Mouse (Mus musculus): Measurements from ENCODE around the gene Sdr9c7. TPM values are rescaled to one million over a fixed set of nuclear protein-coding genes. Genes with fewer than 3 reads are reported as not detected.

Sdr9c7 gene
- not detected in 2 replicates for polyA plus RNA-seq (2015; fragmentation: Nextera tagmentation; extraction: Ambion mirVana)

DNA sequence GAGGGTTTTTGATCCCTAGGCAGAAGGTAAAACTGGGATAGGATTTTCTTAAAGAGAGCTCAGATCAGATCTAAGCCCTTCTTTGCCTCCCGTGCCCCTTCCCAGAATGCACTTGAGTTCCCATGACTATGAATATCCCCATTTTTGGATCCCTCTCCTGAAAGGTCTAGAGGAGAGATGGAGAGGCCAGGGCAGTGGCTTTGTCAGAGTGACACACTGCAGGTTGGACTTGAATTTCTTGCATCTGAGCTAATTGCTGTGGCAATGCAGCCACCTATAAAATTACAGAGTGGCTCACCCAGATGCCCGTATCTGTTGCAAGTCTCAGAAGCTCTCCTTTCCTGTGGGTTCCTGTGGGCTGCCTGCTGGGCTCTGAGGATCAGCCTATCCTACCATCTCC lies at the start of gene Sdr9c7:
Sdr9c7 (plus strand) TSS at position 301 of the 400 bp plus-strand sequence.
- WGBS: 73% methylated on average over 2 of the region's 2 CpGs
- no peak for ATAC-seq (ENCODE audit: low FRiP score, low read depth)
- Histone ChIP-seq H3K9me3 (no peaks in the 10 kb centered on the region), H3K27ac (no peak within 1 kb of the TSS), H3K4me2 (replicated peaks) (no peak within 1 kb of the TSS), H3K4me1 (no peaks in the 10 kb centered on the region), H3K9ac (no peak within 1 kb of the TSS), H3K4me3 (no peak within 1 kb of the TSS), H3K27me3 (no peaks in the 10 kb centered on the region), H3K36me3 (no peaks in the 10 kb centered on the region)

DNA sequence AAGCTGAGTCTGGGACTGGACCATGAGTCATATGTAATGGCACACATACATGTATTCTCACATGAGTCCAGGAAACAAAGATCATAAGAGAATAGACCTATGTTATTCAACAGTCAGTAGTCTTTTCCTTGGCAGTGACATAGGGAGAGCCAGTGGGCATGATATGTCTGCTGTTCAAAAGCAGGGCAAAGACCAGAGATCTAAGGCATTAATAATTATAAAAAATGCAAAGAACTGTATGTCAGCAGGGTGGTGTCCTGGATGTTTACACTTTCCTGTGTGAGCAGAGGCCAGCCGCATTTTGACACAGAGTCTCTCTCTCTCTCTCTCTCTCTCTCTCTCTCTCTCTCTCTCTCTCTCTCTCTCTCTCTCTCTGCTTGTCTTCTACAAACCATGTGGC lies 48.7 kb upstream of the Sdr9c7 start, which contains the start of gene Rdh19:
Rdh19 (plus strand) TSS at position 301 of the 400 bp plus-strand sequence.
- H3K4me2 ChIP-seq (replicated peaks): no peak within 1 kb of the TSS
- no peak within 1 kb of the TSS for H3K4me3 ChIP-seq
- no peaks in the 10 kb centered on the region for H3K4me1 ChIP-seq
- no peak within 1 kb of the TSS for H3K9ac ChIP-seq
- ATAC-seq (ENCODE audit: low FRiP score, low read depth): no peak
- H3K27me3 ChIP-seq: no peaks in the 10 kb centered on the region
- no peaks in the 10 kb centered on the region for H3K36me3 ChIP-seq
- no peak within 1 kb of the TSS for H3K27ac ChIP-seq
- no peaks in the 10 kb centered on the region for H3K9me3 ChIP-seq
- 80% methylated on average over 1 of the region's 1 CpGs for WGBS

DNA sequence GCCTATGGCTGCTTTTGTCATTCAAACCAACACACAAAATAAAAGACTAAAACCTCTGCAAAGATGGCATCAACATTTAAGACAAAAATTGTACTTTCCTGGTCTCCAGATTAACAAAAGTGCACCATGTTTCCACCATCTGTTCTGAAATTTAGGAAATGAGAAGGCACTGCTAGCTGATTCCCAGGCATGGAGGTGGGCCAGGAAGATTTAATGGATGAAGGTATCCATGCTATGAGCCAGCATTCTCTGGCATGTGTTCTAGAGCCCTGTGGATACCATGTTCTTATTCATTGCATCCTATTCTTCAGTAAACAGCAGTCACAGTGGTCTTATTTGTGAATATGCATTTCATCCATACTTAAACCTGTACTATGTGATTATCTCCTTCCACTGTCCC lies 41.9 kb upstream of the Sdr9c7 start:
- no peak overlapping the region for H3K9ac ChIP-seq
- H3K27ac ChIP-seq: no peak overlapping the region
- H3K9me3 ChIP-seq: peaks cover 4% of the 10 kb centered on the region; the same call in 1 of the 2 replicates
- H3K27me3 ChIP-seq: no peaks in the 10 kb centered on the region
- H3K4me3 ChIP-seq: no peak overlapping the region
- no peak for ATAC-seq (ENCODE audit: low FRiP score, low read depth)
- no peak overlapping the region for H3K4me2 ChIP-seq (replicated peaks)
- H3K4me1 ChIP-seq: no peaks in the 10 kb centered on the region
- H3K36me3 ChIP-seq: no peaks in the 10 kb centered on the region

DNA sequence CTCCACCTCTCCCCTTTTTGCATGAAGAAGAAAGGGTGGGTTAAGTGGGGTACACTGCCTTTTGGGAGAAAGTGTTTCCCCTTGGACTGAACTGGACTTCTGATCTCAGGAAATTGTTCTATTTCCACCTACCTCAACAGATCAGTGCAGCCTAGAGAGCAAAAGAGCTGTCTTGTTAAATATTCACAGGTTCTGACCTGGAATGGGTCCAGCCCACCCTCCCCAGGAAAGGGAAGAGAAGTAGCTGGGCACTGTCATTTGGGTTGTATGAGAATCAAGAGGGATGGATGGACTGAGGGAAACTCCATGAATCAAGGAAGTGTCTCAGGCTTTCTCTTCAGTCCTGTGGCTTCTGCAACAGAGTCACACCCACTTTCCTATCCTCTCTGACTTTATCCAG lies 33.4 kb upstream of the Sdr9c7 start:
- no peaks in the 10 kb centered on the region for H3K36me3 ChIP-seq
- H3K4me2 ChIP-seq (replicated peaks): no peak overlapping the region
- no peaks in the 10 kb centered on the region for H3K27me3 ChIP-seq
- H3K9me3 ChIP-seq: no peaks in the 10 kb centered on the region
- H3K27ac ChIP-seq: no peak overlapping the region
- H3K9ac ChIP-seq: no peak overlapping the region
- no peak overlapping the region for H3K4me3 ChIP-seq
- no peaks in the 10 kb centered on the region for H3K4me1 ChIP-seq
- no peak for ATAC-seq (ENCODE audit: low FRiP score, low read depth)

DNA sequence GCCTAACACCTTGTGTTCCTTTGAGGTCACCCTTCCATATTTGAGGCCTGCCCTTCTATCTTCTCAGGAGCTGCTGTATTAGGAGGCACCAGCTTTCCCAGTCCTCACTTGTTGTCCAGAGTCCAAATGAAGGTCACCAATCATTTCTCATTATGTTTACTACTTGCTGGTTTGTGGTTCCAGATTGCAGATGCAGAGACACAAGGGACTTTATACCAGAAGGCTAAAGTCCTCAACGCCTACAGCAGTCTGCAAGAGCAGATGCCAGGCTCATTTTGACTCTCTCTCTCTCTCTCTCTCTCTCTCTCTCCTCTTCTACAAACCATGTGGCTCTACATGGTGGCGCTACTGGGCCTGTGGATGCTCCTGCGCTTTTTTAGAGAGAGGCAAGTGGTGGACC lies 32.1 kb upstream of the Sdr9c7 start, which contains the start of gene Rdh16f2:
Rdh16f2 (plus strand) TSS at position 243 of the 400 bp plus-strand sequence.
- H3K9me3 ChIP-seq: peaks cover 8% of the 10 kb centered on the region; the same call in 1 of the 2 replicates
- no peak within 1 kb of the TSS for H3K4me3 ChIP-seq
- H3K9ac ChIP-seq: no peak within 1 kb of the TSS
- no peaks in the 10 kb centered on the region for H3K4me1 ChIP-seq
- no peak within 1 kb of the TSS for H3K4me2 ChIP-seq (replicated peaks)
- H3K27me3 ChIP-seq: no peaks in the 10 kb centered on the region
- H3K27ac ChIP-seq: no peak within 1 kb of the TSS
- H3K36me3 ChIP-seq: no peaks in the 10 kb centered on the region
- 82% methylated on average over 3 of the region's 3 CpGs for WGBS
- no peak for ATAC-seq (ENCODE audit: low FRiP score, low read depth)

DNA sequence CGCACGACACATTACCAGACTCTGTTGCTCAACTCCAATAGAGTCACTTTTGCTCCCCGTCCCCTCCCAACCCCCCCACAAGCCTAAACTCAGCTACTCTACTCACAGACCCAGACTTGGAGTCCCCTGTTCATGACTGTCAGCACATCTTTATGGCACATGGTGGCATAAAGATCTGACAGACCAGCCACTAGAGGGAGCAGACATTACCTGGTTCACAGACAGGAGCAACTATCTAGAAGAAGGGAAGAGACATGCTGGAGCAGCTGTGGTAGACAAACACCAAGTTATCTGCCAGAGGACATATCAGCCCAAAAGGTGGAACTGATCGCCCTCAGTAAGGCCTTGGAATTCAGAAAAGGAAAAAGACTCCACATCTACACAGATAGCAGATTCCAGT lies 25.8 kb upstream of the Sdr9c7 start:
- WGBS: 68% methylated on average over 4 of the region's 4 CpGs
- no peak overlapping the region for H3K4me2 ChIP-seq (replicated peaks)
- H3K9ac ChIP-seq: no peak overlapping the region
- no peak overlapping the region for H3K27ac ChIP-seq
- ATAC-seq (ENCODE audit: low FRiP score, low read depth): no peak
- H3K27me3 ChIP-seq: no peaks in the 10 kb centered on the region
- peaks cover 10% of the 10 kb centered on the region; the same call in 1 of the 2 replicates for H3K9me3 ChIP-seq
- H3K36me3 ChIP-seq: no peaks in the 10 kb centered on the region
- no peaks in the 10 kb centered on the region for H3K4me1 ChIP-seq
- H3K4me3 ChIP-seq: no peak overlapping the region

DNA sequence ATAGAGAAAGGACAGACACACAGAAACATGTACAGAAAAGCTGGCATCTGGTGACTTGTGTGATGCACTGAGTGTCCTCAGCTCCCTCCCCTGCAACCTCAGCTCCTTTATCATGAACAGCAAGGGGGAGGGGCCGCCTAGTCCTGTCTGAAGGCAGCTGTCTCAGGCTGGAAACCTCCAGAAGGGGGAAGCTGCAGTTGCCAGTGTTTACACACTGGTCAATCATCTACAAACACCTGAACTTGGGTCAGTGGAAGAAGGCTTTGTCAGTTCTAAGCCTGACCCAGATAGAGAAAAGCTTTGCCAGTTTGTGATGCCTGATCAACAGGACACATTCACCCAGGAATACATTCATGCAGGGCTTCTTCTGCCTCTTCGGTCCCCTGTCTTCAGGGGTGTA lies 20.6 kb upstream of the Sdr9c7 start:
- no peak for ATAC-seq (ENCODE audit: low FRiP score, low read depth)
- Histone ChIP-seq H3K9me3 (no peaks in the 10 kb centered on the region), H3K4me2 (replicated peaks) (no peak overlapping the region), H3K27me3 (no peaks in the 10 kb centered on the region), H3K36me3 (no peaks in the 10 kb centered on the region), H3K27ac (no peak overlapping the region), H3K9ac (no peak overlapping the region), H3K4me1 (no peaks in the 10 kb centered on the region), H3K4me3 (no peak overlapping the region)
- 54% methylated on average over 2 of the region's 2 CpGs for WGBS

DNA sequence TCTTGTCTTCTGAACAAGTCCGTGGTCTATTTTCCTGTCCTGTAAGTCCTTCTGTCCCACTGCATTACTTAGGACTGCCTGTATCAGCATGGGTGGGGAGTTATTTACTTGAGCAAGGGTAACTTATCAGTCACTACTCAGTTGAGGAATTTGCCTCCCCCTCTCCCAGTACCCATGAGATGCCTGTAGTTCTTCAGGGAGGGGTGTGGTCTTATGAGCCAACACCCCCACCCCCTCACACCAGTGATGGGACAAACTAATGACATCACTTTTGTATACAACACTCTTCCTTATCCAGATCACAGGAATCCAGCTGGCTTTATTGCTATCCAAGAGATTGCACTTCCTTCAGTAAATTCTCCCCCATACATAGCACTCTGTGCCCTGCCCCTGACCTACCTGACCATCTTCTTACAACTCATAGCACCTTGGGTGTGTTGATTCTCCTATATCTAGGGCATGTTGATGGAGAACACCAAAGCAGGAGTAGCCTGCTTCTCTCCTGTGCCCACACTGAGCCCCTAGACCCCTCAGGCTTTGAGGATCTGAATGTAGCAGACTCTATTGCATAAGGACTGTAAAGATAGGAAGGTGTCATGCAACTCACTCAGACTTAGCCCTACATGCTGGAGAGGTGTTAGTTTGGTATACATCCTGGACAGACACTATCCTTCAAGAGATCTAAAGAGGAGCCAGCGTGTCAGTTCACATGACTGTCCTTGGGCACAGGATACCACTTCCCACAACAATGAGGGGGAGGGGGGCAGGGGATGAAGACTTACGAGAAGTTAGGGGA lies 19.9 kb upstream of the Sdr9c7 start:
- Histone ChIP-seq H3K27ac (no peak overlapping the region), H3K4me1 (no peaks in the 10 kb centered on the region), H3K9me3 (no peaks in the 10 kb centered on the region), H3K27me3 (no peaks in the 10 kb centered on the region), H3K9ac (no peak overlapping the region), H3K36me3 (no peaks in the 10 kb centered on the region), H3K4me3 (no peak overlapping the region), H3K4me2 (replicated peaks) (no peak overlapping the region)
- ATAC-seq (ENCODE audit: low FRiP score, low read depth): no peak
- WGBS: 69% methylated on average over 3 of the region's 3 CpGs

DNA sequence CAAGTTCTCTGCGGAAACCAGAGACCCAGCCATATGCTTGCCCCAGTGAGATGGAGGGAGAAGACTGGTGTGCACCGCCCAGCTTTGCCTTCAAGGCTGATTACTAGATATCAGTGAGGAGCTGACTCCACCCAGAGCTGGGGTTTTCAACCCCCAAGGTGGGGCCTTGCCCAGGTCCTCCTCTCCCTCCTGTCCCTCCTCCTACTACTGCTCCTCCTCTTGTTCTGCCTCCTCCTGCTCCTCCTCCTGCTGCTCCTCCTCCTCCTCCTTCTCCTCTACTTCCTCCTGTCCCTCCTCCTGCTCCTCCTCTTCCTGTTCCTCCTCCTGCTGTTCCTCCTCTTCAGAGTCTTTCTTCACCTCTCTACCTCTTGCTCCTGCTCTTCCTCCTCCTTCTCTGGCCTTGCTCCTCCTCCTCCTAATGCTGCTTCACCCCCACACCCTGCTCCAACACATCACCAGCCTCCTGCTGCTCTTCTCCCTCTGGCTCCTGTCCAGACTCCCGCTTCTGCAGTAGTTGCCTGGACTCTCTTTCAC lies 19.1 kb upstream of the Sdr9c7 start:
- Histone ChIP-seq H3K4me2 (replicated peaks) (no peak overlapping the region), H3K9me3 (no peaks in the 10 kb centered on the region), H3K4me3 (no peak overlapping the region), H3K36me3 (no peaks in the 10 kb centered on the region), H3K4me1 (no peaks in the 10 kb centered on the region), H3K27me3 (no peaks in the 10 kb centered on the region), H3K27ac (no peak overlapping the region), H3K9ac (no peak overlapping the region)
- 66% methylated on average over 3 of the region's 3 CpGs for WGBS
- ATAC-seq (ENCODE audit: low FRiP score, low read depth): no peak

DNA sequence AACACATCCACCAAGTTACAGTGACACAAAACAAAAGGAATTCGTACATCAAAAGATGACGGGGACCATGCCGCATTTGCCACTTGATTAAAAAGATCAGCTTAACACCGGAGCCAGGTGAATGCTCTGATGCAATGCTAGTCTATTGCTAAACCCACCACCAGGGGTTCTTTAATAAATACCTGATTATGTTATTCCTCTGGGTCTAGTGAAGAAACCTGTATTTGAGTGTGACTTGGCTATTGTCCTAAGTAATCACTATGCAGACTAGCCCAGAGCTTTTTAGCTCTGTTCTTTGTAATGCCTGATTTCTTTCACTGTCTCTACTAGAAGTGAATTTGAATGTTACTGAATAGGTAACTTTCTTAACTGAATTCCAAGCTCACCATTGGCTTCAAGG lies 17.3 kb upstream of the Sdr9c7 start:
- WGBS: 79% methylated on average over 4 of the region's 4 CpGs
- no peaks in the 10 kb centered on the region for H3K4me1 ChIP-seq
- H3K4me2 ChIP-seq (replicated peaks): no peak overlapping the region
- H3K27ac ChIP-seq: no peak overlapping the region
- no peak overlapping the region for H3K9ac ChIP-seq
- H3K9me3 ChIP-seq: no peaks in the 10 kb centered on the region
- no peaks in the 10 kb centered on the region for H3K27me3 ChIP-seq
- ATAC-seq (ENCODE audit: low FRiP score, low read depth): no peak
- no peaks in the 10 kb centered on the region for H3K36me3 ChIP-seq
- no peak overlapping the region for H3K4me3 ChIP-seq

DNA sequence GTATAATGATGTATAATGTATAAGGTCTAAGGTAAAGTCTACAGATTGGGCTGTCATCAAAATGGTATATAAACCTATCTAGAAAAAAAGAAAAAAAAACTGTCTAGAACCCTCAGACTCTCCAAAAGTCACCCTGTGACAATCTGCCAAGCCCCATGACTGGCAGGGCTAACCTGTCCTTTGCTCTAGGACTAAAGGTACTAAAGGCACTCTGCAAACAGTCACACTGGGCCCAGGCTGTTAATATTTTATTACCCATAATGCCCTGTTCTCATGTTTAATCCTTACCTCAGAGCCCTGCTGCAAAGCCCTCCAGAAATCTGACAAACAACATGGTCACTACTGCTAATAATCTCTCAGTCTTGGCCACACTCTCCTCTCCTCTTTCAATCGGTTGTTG lies 11.8 kb upstream of the Sdr9c7 start:
- H3K9ac ChIP-seq: no peak overlapping the region
- 60% methylated on average over 1 of the region's 1 CpGs for WGBS
- no peaks in the 10 kb centered on the region for H3K36me3 ChIP-seq
- no peaks in the 10 kb centered on the region for H3K4me1 ChIP-seq
- H3K4me3 ChIP-seq: no peak overlapping the region
- H3K27me3 ChIP-seq: no peaks in the 10 kb centered on the region
- no peak for ATAC-seq (ENCODE audit: low FRiP score, low read depth)
- no peak overlapping the region for H3K27ac ChIP-seq
- no peak overlapping the region for H3K4me2 ChIP-seq (replicated peaks)
- H3K9me3 ChIP-seq: no peaks in the 10 kb centered on the region

DNA sequence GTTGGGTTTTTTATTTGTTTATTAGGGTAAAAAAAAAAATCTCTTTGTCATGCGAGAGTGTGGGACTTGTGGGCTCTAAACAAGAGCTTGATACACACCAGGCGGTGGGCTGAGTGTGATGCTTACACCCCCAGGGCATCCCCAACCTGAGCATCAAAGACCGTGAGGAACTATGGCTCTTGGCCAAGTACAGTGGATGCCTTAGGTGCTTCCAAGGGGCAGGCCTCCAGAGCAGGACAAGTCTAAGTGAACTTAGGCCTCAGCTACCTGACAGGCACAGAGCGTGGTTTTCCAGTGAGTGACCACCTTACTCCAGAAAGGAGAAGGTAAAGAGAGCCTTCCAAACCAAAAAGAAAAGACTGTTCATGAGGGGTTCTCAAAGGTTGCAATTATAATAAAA lies 11.3 kb upstream of the Sdr9c7 start:
- no peak overlapping the region for H3K4me2 ChIP-seq (replicated peaks)
- H3K9me3 ChIP-seq: no peaks in the 10 kb centered on the region
- H3K27me3 ChIP-seq: no peaks in the 10 kb centered on the region
- no peak for ATAC-seq (ENCODE audit: low FRiP score, low read depth)
- H3K9ac ChIP-seq: no peak overlapping the region
- 76% methylated on average over 4 of the region's 4 CpGs for WGBS
- H3K36me3 ChIP-seq: no peaks in the 10 kb centered on the region
- H3K27ac ChIP-seq: no peak overlapping the region
- H3K4me1 ChIP-seq: no peaks in the 10 kb centered on the region
- H3K4me3 ChIP-seq: no peak overlapping the region

DNA sequence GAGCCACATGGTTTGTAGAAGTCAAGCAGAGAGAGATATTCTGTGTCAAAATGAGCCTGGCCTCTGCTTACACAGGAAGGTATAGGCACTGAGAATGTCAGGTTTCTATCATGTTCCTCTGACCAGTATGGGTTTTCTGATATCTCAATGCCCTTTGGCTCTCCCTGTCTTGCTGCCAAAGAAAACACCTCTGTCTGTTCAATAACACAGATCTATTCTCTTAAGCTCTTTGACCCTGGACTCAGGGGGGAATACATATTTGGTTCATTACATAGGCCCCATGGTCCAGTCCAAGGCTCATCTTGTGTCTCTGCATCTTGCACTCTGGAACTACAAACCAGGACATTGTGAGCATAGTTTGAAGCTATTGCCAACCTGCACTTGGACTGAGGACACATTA lies 9.7 kb upstream of the Sdr9c7 start, which contains the start of gene Rdh7:
Rdh7 (minus strand) TSS at position 213 of the 400 bp plus-strand sequence.
- no peak within 1 kb of the TSS for H3K4me3 ChIP-seq
- no peaks in the 10 kb centered on the region for H3K27me3 ChIP-seq
- ATAC-seq (ENCODE audit: low FRiP score, low read depth): no peak
- no peak within 1 kb of the TSS for H3K9ac ChIP-seq
- no peaks in the 10 kb centered on the region for H3K9me3 ChIP-seq
- H3K36me3 ChIP-seq: no peaks in the 10 kb centered on the region
- H3K4me2 ChIP-seq (replicated peaks): no peak within 1 kb of the TSS
- H3K4me1 ChIP-seq: no peaks in the 10 kb centered on the region
- no peak within 1 kb of the TSS for H3K27ac ChIP-seq
